13 mouse cellular contexts compared by ENCODE assay signal in genomic region chr8:70495001-70495770, GRCm38 (mm10). TPM values are rescaled to one million over a fixed set of nuclear protein-coding genes. Genes with fewer than 3 reads are reported as not detected.
A peak's percentile ranks its signal among the peaks of the same experiment; 100 is the strongest.
DNase-seq lines count a peak whose midpoint lies in the region; ATAC-seq and TF ChIP-seq lines count a peak whose summit lies in the region.
"Had no signal": no experiment of that assay in that cellular context is flagged by ENCODE, and none has a peak within 500 bp of the region (broad histone marks: within the 10 kb centered on the region; RNA-seq: fewer than 3 reads in every experiment).

No protein-coding gene starts in this region.

- no peak for TF ChIP-seq EP300 in liver, postnatal 0 days (IDR thresholded peaks at IDR 0.05; ENCODE audit: low read depth)

- no peaks in the 10 kb centered on the region for H3K9me3 ChIP-seq in liver, embryonic 11.5 days (ENCODE audit: control insufficient read depth, low read length)
- H3K9me3 ChIP-seq in liver, postnatal 0 days (ENCODE audit: low read length), result no peaks in the 10 kb centered on the region
- no peaks in the 10 kb centered on the region for H3K9me3 ChIP-seq in embryonic facial prominence, embryonic 14.5 days (ENCODE audit: control insufficient read depth, low read length)
- no peaks in the 10 kb centered on the region for H3K9me3 ChIP-seq in hindbrain, embryonic 11.5 days (ENCODE audit: control insufficient read depth, low read length)
- H3K9me3 ChIP-seq in midbrain, embryonic 15.5 days, result no peaks in the 10 kb centered on the region

- no peaks in the 10 kb centered on the region for H3K36me3 ChIP-seq in liver, embryonic 11.5 days (ENCODE audit: control insufficient read depth, insufficient read depth, low read length)
- no peaks in the 10 kb centered on the region for H3K36me3 ChIP-seq in liver, postnatal 0 days (replicated peaks; ENCODE audit: insufficient read depth, low read length)
- H3K36me3 ChIP-seq in embryonic facial prominence, embryonic 14.5 days (ENCODE audit: control insufficient read depth, insufficient read depth, low read length), result no peaks in the 10 kb centered on the region
- H3K36me3 ChIP-seq in hindbrain, embryonic 11.5 days (ENCODE audit: control insufficient read depth, insufficient read depth, low read length), result no peaks in the 10 kb centered on the region
- H3K36me3 ChIP-seq in midbrain, embryonic 15.5 days (replicated peaks), result no peaks in the 10 kb centered on the region

- peak overlapping the region; percentile 14; the same call in 1 of the 2 replicates for H3K4me3 ChIP-seq in liver, embryonic 11.5 days (ENCODE audit: low read depth, low read length)
- no peak overlapping the region for H3K4me3 ChIP-seq in liver, postnatal 0 days (ENCODE audit: low read depth, low read length)
- peak overlapping the region; percentile 56 for H3K4me3 ChIP-seq in embryonic facial prominence, embryonic 14.5 days (ENCODE audit: low read depth, low read length)
- peak overlapping the region; percentile 8; the same call in 1 of the 2 replicates for H3K4me3 ChIP-seq in hindbrain, embryonic 11.5 days (ENCODE audit: low read depth, low read length)
- no peak overlapping the region for H3K4me3 ChIP-seq in midbrain, embryonic 15.5 days

- no peak for DNase-seq in liver, embryonic 11.5 days (ENCODE audit: low spot score)
- no peak for DNase-seq in liver, postnatal 0 days
- DNase-seq in embryonic facial prominence, embryonic 14.5 days (ENCODE audit: low spot score), result no peak
- DNase-seq in hindbrain, embryonic 11.5 days (ENCODE audit: low spot score), result peak; percentile 44
- DNase-seq in spleen, postnatal 36 days (ENCODE audit: low spot score in 2 of 2), result no peak
- no peak for DNase-seq in adrenal gland, postnatal 14 days
- DNase-seq in layer of hippocampus, postnatal 10 days (ENCODE audit: low spot score in 2 of 2), result no peak
- DNase-seq: kidney, adult 2 months; liver had no signal

- ATAC-seq in liver, embryonic 11.5 days (replicated peaks; ENCODE audit: low FRiP score), result no peak
- ATAC-seq in liver, postnatal 0 days, result no peak
- peak; percentile 5; the same call in 1 of the 2 replicates for ATAC-seq in embryonic facial prominence, embryonic 14.5 days (ENCODE audit: low read depth)
- ATAC-seq in hindbrain, embryonic 11.5 days (ENCODE audit: low FRiP score), result no peak
- no peak for ATAC-seq in midbrain, embryonic 15.5 days (replicated peaks)

- H3K4me1 ChIP-seq in liver, embryonic 11.5 days (replicated peaks; ENCODE audit: control insufficient read depth, insufficient read depth, low read length), result peaks cover 29% of the 10 kb centered on the region
- peaks cover 10% of the 10 kb centered on the region; the same call in 1 of the 2 replicates for H3K4me1 ChIP-seq in liver, postnatal 0 days (ENCODE audit: insufficient read depth)
- peaks cover 36% of the 10 kb centered on the region for H3K4me1 ChIP-seq in embryonic facial prominence, embryonic 14.5 days (ENCODE audit: control insufficient read depth, insufficient read depth, low read length)
- peaks cover 7% of the 10 kb centered on the region for H3K4me1 ChIP-seq in hindbrain, embryonic 11.5 days (replicated peaks; ENCODE audit: control insufficient read depth, insufficient read depth, low read length)
- H3K4me1 ChIP-seq in midbrain, embryonic 15.5 days, result peaks cover 47% of the 10 kb centered on the region

- peaks cover 99% of the 10 kb centered on the region for H3K27me3 ChIP-seq in liver, embryonic 11.5 days (replicated peaks; ENCODE audit: control insufficient read depth, insufficient read depth, low read length)
- H3K27me3 ChIP-seq in liver, postnatal 0 days (ENCODE audit: insufficient read depth, low read length), result peaks cover 89% of the 10 kb centered on the region
- H3K27me3 ChIP-seq in embryonic facial prominence, embryonic 14.5 days (replicated peaks; ENCODE audit: control insufficient read depth, insufficient read depth, low read length), result peaks cover 64% of the 10 kb centered on the region
- peaks cover 96% of the 10 kb centered on the region for H3K27me3 ChIP-seq in hindbrain, embryonic 11.5 days (ENCODE audit: control insufficient read depth, insufficient read depth, low read length)
- H3K27me3 ChIP-seq in midbrain, embryonic 15.5 days (replicated peaks), result peaks cover 98% of the 10 kb centered on the region

- H3K9ac ChIP-seq in liver, embryonic 11.5 days (ENCODE audit: low read depth, low read length), result no peak overlapping the region
- H3K9ac ChIP-seq in liver, postnatal 0 days (replicated peaks), result no peak overlapping the region
- H3K9ac ChIP-seq in embryonic facial prominence, embryonic 14.5 days (ENCODE audit: low read depth, low read length), result peak overlapping the region; percentile 71
- H3K9ac ChIP-seq in hindbrain, embryonic 11.5 days (ENCODE audit: low read depth, low read length), result no peak overlapping the region
- no peak overlapping the region for H3K9ac ChIP-seq in midbrain, embryonic 15.5 days

- H3K4me2 ChIP-seq in liver, embryonic 11.5 days, result no peak overlapping the region
- H3K4me2 ChIP-seq in liver, postnatal 0 days (ENCODE audit: low read depth, low read length), result no peak overlapping the region
- peak overlapping the region; percentile 81 for H3K4me2 ChIP-seq in embryonic facial prominence, embryonic 14.5 days (ENCODE audit: low read depth, low read length)
- H3K4me2 ChIP-seq in hindbrain, embryonic 11.5 days (replicated peaks; ENCODE audit: low read depth, low read length), result no peak overlapping the region
- peak overlapping the region; percentile 58; the same call in 1 of the 2 replicates for H3K4me2 ChIP-seq in midbrain, embryonic 15.5 days

- H3K27ac ChIP-seq in liver, embryonic 11.5 days (ENCODE audit: low read depth, low read length), result no peak overlapping the region
- H3K27ac ChIP-seq in liver, postnatal 0 days (ENCODE audit: low read depth), result no peak overlapping the region
- peak overlapping the region; percentile 49; the same call in 1 of the 2 replicates for H3K27ac ChIP-seq in embryonic facial prominence, embryonic 14.5 days (replicated peaks; ENCODE audit: low read depth, low read length)
- H3K27ac ChIP-seq in hindbrain, embryonic 11.5 days (ENCODE audit: low read depth, low read length), result no peak overlapping the region
- H3K27ac ChIP-seq in midbrain, embryonic 15.5 days, result no peak overlapping the region

- WGBS in liver, embryonic 11.5 days, result 5% methylated on average over 21 of the region's 21 CpGs
- WGBS in liver, postnatal 0 days (ENCODE audit: insufficient replicate concordance), result 3% methylated on average over 21 of the region's 21 CpGs
- 4% methylated on average over 15 of the region's 21 CpGs for WGBS in embryonic facial prominence, embryonic 14.5 days
- WGBS in hindbrain, embryonic 11.5 days, result 2% methylated on average over 21 of the region's 21 CpGs
- WGBS in midbrain, embryonic 15.5 days, result 2% methylated on average over 21 of the region's 21 CpGs

- TF ChIP-seq CTCF in liver, postnatal 0 days (IDR thresholded peaks at IDR 0.05; ENCODE audit: low read depth), result no peak

RNA-seq across cellular contexts. Expression of gene Crlf1, which starts 2.2 kb away (rescaled TPM):
- polyA plus RNA-seq in liver, embryonic 11.5 days (2014; fragmentation: Nextera tagmentation; extraction: Ambion mirVana), result 3.8 and 5.4 TPM in 2 replicates
- 0.07 and 0.38 TPM in 2 replicates for polyA plus RNA-seq in liver, postnatal 0 days (2015; fragmentation: Nextera tagmentation; extraction: Ambion mirVana)
- 67.3 and 68.1 TPM in 2 replicates for polyA plus RNA-seq in embryonic facial prominence, embryonic 14.5 days (2014; fragmentation: Nextera tagmentation; extraction: Ambion mirVana)
- polyA plus RNA-seq in hindbrain, embryonic 11.5 days (2014; fragmentation: Nextera tagmentation; extraction: Ambion mirVana), result 2.4 and 6.6 TPM in 2 replicates
- 2.4 and 2.9 TPM in 2 replicates for polyA plus RNA-seq in midbrain, embryonic 15.5 days (2015; fragmentation: Nextera tagmentation; extraction: Ambion mirVana)
- not detected in 2 replicates for total RNA-seq in adrenal gland, postnatal 14 days (2021)
- 10 to 100 TPM; 21.3 to 22.0 TPM for total RNA-seq in layer of hippocampus, postnatal 10 days (2021)

RNA-seq across cellular contexts. Expression of gene Tmem59l, which starts 8.0 kb away (rescaled TPM):
- polyA plus RNA-seq in liver, embryonic 11.5 days (2014; fragmentation: Nextera tagmentation; extraction: Ambion mirVana), result 0.87 and 1.1 TPM in 2 replicates
- not detected in 2 replicates for polyA plus RNA-seq in liver, postnatal 0 days (2015; fragmentation: Nextera tagmentation; extraction: Ambion mirVana)
- 10.2 and 14.5 TPM in 2 replicates for polyA plus RNA-seq in embryonic facial prominence, embryonic 14.5 days (2014; fragmentation: Nextera tagmentation; extraction: Ambion mirVana)
- 15.6 and 19.6 TPM in 2 replicates for polyA plus RNA-seq in hindbrain, embryonic 11.5 days (2014; fragmentation: Nextera tagmentation; extraction: Ambion mirVana)
- polyA plus RNA-seq in midbrain, embryonic 15.5 days (2015; fragmentation: Nextera tagmentation; extraction: Ambion mirVana), result 123 and 141 TPM in 2 replicates
- 4.6 and 5.6 TPM in 2 replicates for total RNA-seq in adrenal gland, postnatal 14 days (2021)
- 100 to 1,000 TPM; 174 to 175 TPM for total RNA-seq in layer of hippocampus, postnatal 10 days (2021)
- total RNA-seq: heart, adult 18-20 months; MEL had no signal
- polyA plus RNA-seq: spleen, adult 2 months had no signal

RNA-seq across cellular contexts. Expression of gene Rex1bd, which starts 11.4 kb away (rescaled TPM):
- 113 and 120 TPM in 2 replicates for polyA plus RNA-seq in liver, embryonic 11.5 days (2014; fragmentation: Nextera tagmentation; extraction: Ambion mirVana)
- polyA plus RNA-seq in liver, postnatal 0 days (2015; fragmentation: Nextera tagmentation; extraction: Ambion mirVana), result 49.3 and 52.3 TPM in 2 replicates
- polyA plus RNA-seq in embryonic facial prominence, embryonic 14.5 days (2014; fragmentation: Nextera tagmentation; extraction: Ambion mirVana), result 144 and 148 TPM in 2 replicates
- polyA plus RNA-seq in hindbrain, embryonic 11.5 days (2014; fragmentation: Nextera tagmentation; extraction: Ambion mirVana), result 129 and 136 TPM in 2 replicates
- polyA plus RNA-seq in midbrain, embryonic 15.5 days (2015; fragmentation: Nextera tagmentation; extraction: Ambion mirVana), result 164 and 169 TPM in 2 replicates
- 116 and 123 TPM in 2 replicates for total RNA-seq in adrenal gland, postnatal 14 days (2021)
- total RNA-seq in layer of hippocampus, postnatal 10 days (2021), result 100 to 1,000 TPM in 1 of 2 experiments, 10 to 100 TPM in 1; 97.8 to 106 TPM

RNA-seq across cellular contexts. Expression of gene Uba52, which starts 15.4 kb away (rescaled TPM):
- 1,024 and 1,077 TPM in 2 replicates for polyA plus RNA-seq in liver, embryonic 11.5 days (2014; fragmentation: Nextera tagmentation; extraction: Ambion mirVana)
- 627 and 684 TPM in 2 replicates for polyA plus RNA-seq in liver, postnatal 0 days (2015; fragmentation: Nextera tagmentation; extraction: Ambion mirVana)
- 991 and 1,091 TPM in 2 replicates for polyA plus RNA-seq in embryonic facial prominence, embryonic 14.5 days (2014; fragmentation: Nextera tagmentation; extraction: Ambion mirVana)
- polyA plus RNA-seq in hindbrain, embryonic 11.5 days (2014; fragmentation: Nextera tagmentation; extraction: Ambion mirVana), result 814 and 839 TPM in 2 replicates
- polyA plus RNA-seq in midbrain, embryonic 15.5 days (2015; fragmentation: Nextera tagmentation; extraction: Ambion mirVana), result 587 and 620 TPM in 2 replicates
- 1,600 and 1,776 TPM in 2 replicates for total RNA-seq in adrenal gland, postnatal 14 days (2021)
- total RNA-seq in layer of hippocampus, postnatal 10 days (2021), result 1,000 to 10,000 TPM in 1 of 2 experiments, 100 to 1,000 TPM in 1; 916 to 1,148 TPM

RNA-seq across cellular contexts. Expression of gene Klhl26, which starts 18.4 kb away (rescaled TPM):
- polyA plus RNA-seq in liver, embryonic 11.5 days (2014; fragmentation: Nextera tagmentation; extraction: Ambion mirVana), result 13.0 and 16.8 TPM in 2 replicates
- 4.2 and 5.4 TPM in 2 replicates for polyA plus RNA-seq in liver, postnatal 0 days (2015; fragmentation: Nextera tagmentation; extraction: Ambion mirVana)
- polyA plus RNA-seq in embryonic facial prominence, embryonic 14.5 days (2014; fragmentation: Nextera tagmentation; extraction: Ambion mirVana), result 18.7 and 21.5 TPM in 2 replicates
- polyA plus RNA-seq in hindbrain, embryonic 11.5 days (2014; fragmentation: Nextera tagmentation; extraction: Ambion mirVana), result 11.1 and 12.8 TPM in 2 replicates
- polyA plus RNA-seq in midbrain, embryonic 15.5 days (2015; fragmentation: Nextera tagmentation; extraction: Ambion mirVana), result 31.0 and 31.4 TPM in 2 replicates
- 15.7 and 16.3 TPM in 2 replicates for total RNA-seq in adrenal gland, postnatal 14 days (2021)
- total RNA-seq in layer of hippocampus, postnatal 10 days (2021), result 10 to 100 TPM; 35.6 to 38.4 TPM

Comparison
In these comparisons a context has a peak if more than half of its experiments do, and no peak if none do; other contexts are left out.
1. H3K4me3 ChIP-seq: peak in liver, embryonic 11.5 days (single experiment), embryonic facial prominence, embryonic 14.5 days (single experiment) and hindbrain, embryonic 11.5 days (single experiment); none in liver, postnatal 0 days (single experiment) and midbrain, embryonic 15.5 days (single experiment).
2. H3K4me2 ChIP-seq: peak in embryonic facial prominence, embryonic 14.5 days (single experiment) and midbrain, embryonic 15.5 days (single experiment); none in liver, embryonic 11.5 days (single experiment), liver, postnatal 0 days (single experiment) and hindbrain, embryonic 11.5 days (single experiment).